Comparison of ENCODE assay signal across 12 mouse cellular contexts in genomic region chr12:80375721-80376120, GRCm38 (mm10).
"Had no signal": no experiment of that assay in that cellular context is flagged by ENCODE, and none has a peak within 500 bp of the region (broad histone marks: within the 10 kb centered on the region; RNA-seq: fewer than 3 reads in every experiment).

No protein-coding gene starts in this region.

- DNase-seq: gastrocnemius, postnatal 14 days; gastrocnemius, postnatal 36 days; heart, adult 2 months; heart, postnatal 14 days; heart, postnatal 4 days; kidney, adult 18-20 months; kidney, adult 8-10 months; kidney, postnatal 14 days; kidney, postnatal 36 days; layer of hippocampus, adult 9-11 months; layer of hippocampus, postnatal 36 days; left cerebral cortex, postnatal 4 days had no signal
